Mouse (Mus musculus) cerebellum, adult (tissue): ENCODE data around the gene Hist1h2ab.
A peak's percentile ranks its signal among the peaks of the same experiment; 100 is the strongest.

Experiments
- ATAC-seq: cut with Nextera tagmentation; 2 replicates; pipeline ENCODE4 v1.9.2; 2017; ENCODE audit warnings: mild to moderate bottlenecking, moderate library complexity, mixed read lengths; ENCODE audit not compliant: insufficient number of reproducible peaks, low FRiP score, low TSS enrichment

Hist1h2ab gene

DNA sequence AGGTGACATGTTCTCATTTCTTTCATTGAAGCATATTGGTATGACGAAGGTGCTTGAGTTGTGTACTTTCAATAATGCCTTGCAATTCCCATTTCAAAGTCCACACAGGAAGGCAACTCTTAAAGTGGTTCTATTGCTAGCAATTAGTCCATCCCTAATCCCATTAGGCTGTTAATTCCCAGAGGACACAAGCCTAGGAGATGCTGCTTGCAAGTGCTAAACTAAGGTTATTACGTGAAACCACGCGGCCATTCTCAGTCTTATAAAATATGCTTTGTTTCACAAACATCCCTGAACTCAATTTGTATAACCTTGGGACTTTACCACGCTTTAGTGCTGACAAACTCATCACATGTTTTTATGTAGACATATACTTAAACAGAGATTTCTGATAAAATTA lies 13.8 kb upstream of the Hist1h2ab start:
- ATAC-seq: no peak

DNA sequence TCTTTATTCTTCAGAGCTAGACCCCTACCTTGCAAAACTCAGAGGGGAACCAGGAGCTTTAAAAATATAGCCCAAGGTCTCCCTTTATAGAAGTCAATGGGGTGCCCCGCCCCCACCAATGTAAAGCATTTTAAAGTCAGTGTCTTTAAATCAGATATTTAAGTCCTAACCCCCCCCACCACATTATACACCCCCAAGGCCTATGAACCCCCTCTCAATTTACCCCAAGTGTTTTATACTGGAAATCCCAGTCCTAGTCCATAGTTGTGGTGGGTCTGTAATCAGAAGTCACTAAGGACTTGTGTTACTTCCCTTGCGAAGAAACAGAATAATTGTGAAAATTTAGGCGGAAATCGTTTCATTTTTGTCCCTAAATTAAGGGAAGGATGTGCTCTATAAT lies 12.9 kb upstream of the Hist1h2ab start:
- no peak for ATAC-seq

DNA sequence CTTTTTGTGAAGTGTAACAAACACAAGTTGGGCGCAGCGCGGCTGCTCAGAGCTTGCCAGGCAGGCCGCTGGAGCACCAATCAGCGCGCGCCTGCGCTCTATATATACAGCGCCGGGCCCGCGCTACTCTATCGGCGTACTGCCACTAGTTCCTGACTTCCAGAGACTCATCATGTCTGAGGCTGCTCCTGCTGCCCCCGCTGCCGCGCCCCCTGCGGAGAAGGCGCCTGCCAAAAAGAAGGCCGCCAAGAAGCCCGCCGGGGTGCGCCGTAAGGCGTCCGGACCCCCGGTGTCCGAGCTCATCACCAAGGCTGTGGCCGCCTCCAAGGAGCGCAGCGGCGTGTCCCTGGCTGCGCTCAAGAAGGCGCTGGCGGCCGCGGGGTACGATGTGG lies 12.3 kb upstream of the Hist1h2ab start, which contains the start of gene Hist1h1c:
Hist1h1c (plus strand) TSS at position 132 of the 392 bp plus-strand sequence.
- ATAC-seq: peak; percentile 66; the same call in 1 of the 2 replicates

DNA sequence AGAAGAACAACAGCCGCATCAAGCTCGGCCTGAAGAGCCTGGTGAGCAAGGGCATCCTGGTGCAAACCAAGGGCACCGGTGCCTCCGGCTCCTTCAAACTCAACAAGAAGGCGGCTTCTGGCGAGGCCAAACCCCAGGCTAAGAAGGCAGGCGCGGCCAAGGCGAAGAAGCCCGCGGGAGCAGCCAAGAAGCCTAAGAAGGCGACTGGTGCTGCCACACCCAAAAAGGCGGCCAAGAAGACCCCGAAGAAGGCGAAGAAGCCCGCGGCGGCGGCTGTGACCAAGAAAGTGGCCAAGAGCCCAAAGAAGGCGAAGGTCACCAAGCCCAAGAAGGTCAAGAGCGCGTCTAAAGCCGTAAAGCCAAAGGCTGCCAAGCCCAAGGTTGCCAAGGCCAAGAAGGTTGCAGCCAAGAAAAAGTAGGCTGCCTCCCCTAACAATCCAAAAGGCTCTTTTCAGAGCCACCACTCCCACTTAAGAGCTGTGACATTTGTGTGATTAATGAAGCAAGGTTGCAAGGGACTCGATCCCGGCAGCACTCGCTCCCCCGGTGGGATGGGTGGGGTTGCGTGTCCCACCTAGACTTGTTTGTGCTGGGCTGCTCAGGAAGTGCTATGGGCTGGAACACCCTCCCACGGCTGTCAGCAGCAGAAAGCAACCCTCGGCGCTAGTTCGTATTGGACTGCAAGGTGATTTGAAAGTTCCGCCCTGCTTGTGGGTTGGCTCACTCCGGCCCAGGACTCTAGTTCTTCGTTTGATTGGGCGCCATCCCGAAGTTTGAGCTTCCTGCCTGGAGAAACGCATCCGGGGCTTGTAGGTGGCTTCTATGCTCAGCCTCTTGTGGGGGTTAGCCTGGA lies 11.6 kb upstream of the Hist1h2ab start:
- peak; percentile 97 for ATAC-seq

DNA sequence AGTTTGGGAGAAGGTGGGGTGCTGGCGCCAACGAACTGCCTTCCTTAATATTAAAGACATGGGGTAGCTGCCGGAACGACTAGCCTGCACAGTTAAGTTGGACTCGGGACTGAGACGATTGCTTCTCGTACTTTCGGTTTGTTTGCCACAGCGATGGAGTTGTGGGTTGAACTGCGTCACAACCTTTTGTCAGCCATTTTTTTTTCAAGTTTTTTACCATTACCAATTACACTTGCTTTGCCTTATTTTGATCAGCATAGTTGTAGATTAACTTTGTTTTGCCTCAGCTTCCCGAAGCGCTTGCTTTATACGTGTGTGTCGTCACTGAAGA lies 11.0 kb upstream of the Hist1h2ab start:
- no peak for ATAC-seq

DNA sequence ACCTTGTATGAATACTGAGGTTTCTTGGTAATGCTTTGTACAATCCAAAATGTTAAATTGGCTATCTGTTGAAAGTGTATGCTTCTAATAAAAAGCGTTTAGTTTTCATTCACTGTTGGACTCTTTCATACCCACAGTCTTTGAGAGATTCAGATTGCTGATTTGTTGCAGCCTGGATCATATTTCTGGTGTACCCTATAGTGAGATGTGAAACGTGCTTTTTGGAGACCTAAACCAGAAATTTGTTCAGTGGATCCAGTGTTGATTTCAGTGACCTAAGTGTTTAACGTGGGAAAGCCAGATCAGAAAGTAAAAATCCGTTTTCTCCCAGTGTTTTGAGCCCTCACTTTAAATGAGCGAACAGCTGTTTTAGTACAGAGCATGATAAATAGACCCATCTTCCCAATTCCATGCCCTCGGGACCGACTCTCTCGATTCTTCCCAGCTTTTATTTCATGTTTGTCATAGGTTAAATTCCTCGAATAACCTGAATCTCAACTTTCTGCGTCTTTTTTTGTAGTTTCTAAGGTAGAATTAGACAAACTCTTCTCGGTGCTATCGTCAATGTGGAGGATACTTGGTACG lies 10.6 kb upstream of the Hist1h2ab start:
- ATAC-seq: no peak

DNA sequence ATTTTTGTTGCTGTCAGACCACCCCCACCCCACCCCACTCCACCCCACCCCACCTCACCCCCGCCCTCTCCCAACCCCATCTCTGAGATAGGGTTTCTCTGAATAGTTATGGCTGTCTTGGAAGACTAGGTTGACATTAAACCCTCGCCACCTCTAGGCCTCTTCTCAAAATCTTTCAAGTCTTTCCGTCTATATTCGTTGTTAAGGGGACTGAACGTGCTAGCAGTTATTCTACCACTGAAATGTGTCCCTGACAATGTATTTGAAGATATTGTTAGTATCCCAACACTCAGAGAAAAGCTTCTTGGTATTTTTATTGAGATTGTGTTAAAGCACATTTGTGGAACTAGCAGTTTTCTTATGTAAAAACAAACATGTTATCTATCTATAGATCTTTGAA lies 10.0 kb upstream of the Hist1h2ab start:
- ATAC-seq: no peak

DNA sequence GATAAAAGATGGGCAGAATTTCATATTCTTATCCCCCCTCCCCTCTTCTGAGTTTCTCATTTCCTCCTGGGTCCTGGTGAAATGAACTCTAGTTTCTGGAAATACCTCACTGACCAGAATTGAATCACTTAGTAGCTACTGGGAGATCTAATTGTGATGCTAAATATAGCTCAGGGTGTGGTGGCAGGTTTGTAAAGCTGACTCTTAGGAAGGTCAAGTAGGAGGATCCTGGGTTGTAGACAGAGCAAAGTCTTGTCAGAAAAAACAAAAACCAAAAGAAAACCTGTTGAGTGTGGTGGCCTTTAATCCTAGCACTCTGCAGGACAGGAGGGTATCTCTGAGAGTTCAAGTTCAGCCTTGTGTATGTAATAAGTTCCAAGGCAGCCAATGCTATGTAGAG lies 8.9 kb upstream of the Hist1h2ab start:
- no peak for ATAC-seq

DNA sequence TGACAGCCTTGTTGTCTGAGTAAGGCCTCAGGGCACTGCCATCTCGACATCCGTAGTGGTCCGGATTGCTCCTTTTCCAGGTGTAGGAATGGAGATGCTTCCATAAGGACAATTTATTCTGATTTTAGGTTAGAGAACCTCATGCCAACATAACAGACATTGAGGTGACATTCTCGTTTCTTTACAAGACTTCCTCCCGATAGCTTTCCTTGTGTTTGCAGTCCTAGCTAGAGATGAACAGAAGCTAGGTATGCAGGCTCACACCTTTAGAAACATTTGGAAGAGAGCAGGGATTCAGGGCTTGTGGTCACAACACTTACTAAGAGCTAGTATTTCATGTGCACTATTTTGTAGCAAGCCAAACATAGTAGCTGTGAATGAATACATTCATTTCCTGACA lies 7.7 kb upstream of the Hist1h2ab start:
- no peak for ATAC-seq

DNA sequence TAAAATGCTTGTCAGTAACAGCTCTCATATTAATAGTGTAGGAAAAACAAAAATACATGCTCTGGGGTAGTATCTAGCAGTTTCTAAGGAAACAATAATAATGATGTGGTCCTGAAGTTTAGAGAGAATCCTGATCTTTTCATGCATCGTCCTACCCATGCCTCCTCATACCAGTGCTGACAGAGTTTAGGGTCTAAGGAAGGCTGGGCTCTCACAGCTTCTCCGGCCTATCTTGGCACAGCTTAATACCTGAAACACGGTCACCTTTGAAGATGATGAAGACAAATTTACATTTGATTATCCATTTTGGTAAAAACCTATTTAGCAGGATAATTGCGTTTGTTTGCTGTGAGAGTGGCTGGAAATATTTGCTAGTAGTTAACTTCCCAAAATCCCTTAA lies 7.0 kb upstream of the Hist1h2ab start:
- no peak for ATAC-seq

DNA sequence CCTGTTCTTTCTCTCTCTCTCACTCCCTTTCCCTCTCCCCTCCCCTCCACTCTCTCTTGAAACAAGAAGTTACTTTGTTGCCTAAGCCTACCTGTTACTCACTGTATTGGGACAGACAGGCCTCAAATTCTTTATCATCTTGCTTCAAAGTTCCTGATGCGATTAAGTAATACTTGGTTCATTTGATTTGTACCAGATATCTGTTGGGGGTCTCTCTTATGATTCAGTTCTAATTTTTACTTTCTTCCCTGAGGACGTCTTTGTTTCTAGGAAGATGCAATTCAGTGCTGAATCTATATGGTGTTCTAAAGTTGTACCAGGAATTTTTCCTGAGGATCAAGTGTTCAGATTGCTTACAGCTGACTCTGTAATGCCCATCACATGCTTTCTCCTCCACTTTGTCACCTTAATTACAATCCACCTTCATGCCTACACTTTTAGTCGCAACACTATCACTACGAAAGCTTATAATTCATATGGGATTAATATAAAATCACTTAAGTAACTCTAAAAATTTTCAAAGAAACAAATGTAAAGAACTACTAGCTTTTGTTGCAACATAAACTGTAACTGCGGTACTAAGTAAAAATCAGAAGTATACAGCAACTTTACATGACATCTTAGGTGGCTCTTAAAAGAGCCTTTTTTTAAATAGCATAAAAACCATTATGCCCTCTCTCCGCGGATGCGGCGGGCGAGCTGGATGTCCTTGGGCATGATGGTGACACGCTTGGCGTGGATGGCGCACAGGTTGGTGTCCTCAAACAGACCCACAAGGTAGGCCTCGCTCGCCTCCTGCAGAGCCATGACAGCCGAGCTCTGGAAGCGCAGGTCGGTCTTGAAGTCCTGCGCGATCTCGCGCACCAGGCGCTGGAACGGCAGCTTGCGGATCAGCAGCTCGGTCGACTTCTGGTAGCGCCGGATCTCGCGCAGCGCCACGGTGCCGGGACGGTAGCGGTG lies 6.2 kb upstream of the Hist1h2ab start:
- ATAC-seq: no peak

DNA sequence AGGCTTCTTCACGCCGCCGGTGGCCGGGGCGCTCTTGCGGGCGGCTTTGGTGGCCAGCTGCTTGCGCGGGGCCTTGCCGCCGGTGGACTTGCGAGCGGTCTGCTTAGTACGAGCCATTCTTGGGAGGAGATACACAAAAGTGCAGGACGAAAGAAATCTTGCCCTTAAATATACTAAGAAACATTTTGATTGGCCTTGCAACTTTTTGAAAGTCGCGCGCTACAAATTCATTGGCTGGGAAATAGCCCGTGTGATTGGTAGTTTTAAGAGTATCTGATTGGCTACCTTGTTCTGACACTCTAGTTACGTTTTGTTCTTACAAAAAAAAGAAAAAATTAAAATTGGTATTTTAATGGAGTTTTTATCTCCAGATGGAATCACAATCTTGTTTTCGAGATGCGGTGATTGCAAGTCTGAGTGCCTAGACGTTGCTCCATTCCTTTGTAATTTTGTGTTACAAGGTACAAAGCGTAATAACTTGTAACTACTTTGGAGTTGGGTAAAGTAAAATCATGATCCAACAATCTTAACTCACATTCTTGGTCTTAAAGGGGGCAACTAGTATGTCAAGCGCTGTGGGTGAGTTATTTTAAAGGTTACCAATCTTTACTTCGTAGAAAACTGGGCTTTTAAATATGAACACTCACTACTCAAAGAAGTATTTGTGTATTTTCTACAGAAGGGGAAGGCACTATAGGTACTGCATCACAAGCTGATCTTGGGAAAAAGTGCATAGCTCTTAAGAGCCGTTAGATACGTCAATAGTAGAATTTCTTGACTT lies 5.4 kb upstream of the Hist1h2ab start, which contains the start of gene Hist1h3c:
Hist1h3c (minus strand) TSS at position 222 of the 781 bp plus-strand sequence.
- ATAC-seq: peak; percentile 56

DNA sequence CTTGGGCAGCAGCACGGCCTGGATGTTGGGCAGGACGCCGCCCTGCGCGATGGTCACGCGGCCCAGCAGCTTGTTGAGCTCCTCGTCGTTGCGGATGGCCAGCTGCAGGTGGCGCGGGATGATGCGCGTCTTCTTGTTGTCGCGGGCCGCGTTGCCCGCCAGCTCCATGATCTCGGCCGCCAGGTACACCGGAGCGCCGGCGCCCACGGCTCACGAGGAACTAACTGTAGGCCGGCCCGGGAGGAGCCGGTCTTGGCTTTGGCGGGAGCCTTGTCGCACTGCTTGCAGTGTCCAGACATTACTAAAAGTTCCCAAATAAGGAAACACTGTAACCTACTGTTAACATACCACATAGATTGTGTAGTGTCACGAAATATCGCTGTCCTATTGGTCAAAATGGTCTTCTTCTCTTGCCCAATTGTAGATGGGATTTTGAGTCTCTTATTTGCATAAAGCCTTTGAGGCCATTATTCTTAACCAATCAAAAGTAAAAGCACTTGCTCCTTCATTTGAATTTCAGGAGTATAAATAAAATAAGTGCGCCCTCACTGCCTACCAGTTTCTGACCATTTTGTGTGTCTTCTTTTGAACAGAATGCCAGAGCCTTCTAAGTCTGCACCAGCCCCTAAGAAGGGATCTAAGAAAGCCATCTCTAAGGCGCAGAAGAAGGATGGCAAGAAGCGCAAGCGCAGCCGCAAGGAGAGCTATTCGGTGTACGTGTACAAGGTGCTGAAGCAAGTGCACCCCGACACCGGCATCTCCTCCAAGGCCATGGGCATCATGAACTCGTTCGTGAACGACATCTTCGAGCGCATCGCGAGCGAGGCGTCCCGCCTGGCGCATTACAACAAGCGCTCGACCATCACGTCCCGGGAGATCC lies 4.5 kb upstream of the Hist1h2ab start, which contains the start of gene Hist1h2bb:
Hist1h2bb (plus strand) TSS at position 534 of the 880 bp plus-strand sequence.
- ATAC-seq: peak; percentile 99

DNA sequence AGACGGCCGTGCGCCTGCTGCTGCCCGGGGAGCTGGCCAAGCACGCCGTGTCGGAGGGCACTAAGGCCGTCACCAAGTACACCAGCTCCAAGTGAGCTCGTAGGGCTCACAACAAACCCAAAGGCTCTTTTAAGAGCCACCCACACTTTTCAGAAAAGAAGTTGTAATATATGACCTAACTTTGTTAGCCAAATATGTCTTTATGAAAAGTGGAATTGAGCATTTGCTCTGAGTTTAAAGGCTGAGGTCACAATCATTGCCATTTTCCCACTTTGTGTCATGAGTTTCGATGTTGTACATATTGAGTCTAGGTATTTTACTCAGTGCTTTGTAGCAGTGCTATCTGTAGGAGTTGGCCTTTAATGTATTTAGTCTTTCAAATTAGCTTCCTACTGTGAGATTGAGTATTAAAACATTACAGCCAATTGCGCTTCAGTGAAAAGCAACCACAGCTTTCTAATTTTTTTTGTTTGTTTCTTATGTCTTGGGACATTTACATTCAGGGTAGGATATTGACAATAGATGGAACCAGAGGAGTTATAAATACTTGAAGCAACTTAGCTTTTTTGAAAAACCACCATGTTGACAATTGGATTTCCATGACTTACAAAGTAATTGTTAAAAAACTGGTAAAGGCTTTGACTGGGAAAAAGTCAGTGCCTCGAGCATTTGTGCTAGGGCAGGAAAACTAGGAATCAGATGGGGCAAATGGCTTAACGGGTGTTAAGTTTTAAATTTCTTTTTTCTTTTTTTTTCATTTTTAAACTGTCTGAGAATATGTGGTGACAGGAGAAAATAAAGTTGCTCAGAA lies 3.6 kb upstream of the Hist1h2ab start:
- ATAC-seq: no peak

DNA sequence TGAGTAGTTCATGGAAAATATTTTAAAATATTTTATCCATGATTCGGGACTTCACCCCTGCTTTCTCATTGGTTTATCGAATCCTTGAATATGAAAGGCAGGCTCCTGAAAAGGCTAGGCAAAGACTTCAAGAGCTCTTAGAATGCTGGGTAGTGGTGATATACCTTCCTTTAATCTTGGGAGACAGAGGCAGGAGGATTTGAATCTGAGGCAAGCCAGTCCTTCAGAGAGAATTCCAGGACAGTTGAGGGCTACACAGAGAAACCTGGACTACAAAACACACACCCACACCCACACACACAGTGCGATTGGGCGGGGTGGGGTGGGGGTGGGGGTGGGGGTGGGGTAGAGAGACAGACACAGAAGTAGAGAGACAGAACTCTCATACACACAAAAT lies 3.0 kb upstream of the Hist1h2ab start:
- no peak for ATAC-seq

DNA sequence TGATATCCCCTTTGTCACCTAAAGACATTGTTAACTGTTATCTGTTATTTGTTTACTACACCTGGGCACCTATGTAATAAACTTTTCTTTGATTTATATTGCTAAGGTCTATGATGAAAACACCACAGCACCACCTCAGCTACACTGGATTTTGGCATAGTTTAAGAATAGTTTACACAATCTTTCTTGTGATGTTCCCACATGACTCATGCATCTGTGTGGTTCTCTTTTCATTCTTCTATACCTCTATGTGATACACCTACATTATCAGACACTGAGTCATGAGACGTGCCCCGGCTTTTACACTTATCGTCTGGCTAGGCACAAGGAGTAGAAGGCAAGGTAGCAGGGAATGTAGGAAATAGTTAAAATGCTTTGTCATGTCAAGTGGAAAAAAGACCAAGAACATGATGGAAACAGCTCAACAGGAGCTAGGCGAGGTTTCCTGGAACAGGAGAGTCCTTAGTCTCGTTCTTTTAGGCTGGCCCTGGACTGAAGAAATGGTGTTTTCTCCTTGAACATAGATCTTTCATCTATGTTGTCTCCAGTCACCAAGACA lies 1.3 kb upstream of the Hist1h2ab start:
- no peak for ATAC-seq

DNA sequence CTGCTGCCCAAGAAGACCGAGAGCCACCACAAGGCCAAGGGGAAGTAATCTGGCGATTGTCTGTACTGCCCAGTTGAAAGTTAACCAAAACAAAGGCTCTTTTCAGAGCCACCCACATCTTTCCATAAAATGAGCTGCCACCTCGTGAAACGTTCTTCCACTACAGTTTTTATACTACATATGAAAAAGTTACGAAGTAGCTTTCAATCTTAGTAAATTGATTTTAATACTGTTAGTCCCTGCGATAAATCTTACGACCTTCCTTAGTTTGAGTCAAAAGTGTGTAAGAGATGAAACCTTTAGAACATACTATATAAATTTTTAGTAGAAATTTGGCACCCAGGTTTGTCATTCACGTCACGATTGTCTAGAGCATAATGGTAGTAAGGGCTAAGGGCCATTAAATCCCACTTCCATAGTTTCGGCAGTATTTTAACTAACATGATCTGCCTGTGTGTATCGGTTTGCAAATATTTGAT lies 591 bp downstream of the Hist1h2ab start:
- ATAC-seq: no peak
